Mouse (Mus musculus) adipocyte (in vitro differentiated cells): Measurements from ENCODE around the gene Olfm1.

Experiments used
- DNase-seq: peaks from one replicate; pipeline ENCODE4 v3.0.0-alpha.2; 2016; ENCODE audit warnings: low spot score

Gene Olfm1

GRCm38 (mm10) chr2:28204677-28205466 is 12.1 kb downstream of the Olfm1 start:
- DNase-seq = no peak

GRCm38 (mm10) chr2:28205467-28205805 is 12.6 kb downstream of the Olfm1 start:
- no peak for DNase-seq

- DNase-seq = no peak
These were observed 13.2 kb downstream of the Olfm1 start for GRCm38 (mm10) chr2:28205870-28206421.

GRCm38 (mm10) chr2:28206472-28206871 is 13.7 kb downstream of the Olfm1 start:
- no peak for DNase-seq

GRCm38 (mm10) chr2:28207200-28207750 is 14.5 kb downstream of the Olfm1 start:
- no peak for DNase-seq

- DNase-seq = no peak
These were observed 15.4 kb downstream of the Olfm1 start for GRCm38 (mm10) chr2:28208130-28208745.

- no peak for DNase-seq
These were observed 16.4 kb downstream of the Olfm1 start for GRCm38 (mm10) chr2:28209211-28209610.

GRCm38 (mm10) chr2:28209653-28210052 is 16.9 kb downstream of the Olfm1 start:
- DNase-seq = no peak

- DNase-seq = no peak
These were observed 17.5 kb downstream of the Olfm1 start for GRCm38 (mm10) chr2:28210273-28210672.

GRCm38 (mm10) chr2:28211531-28212281 is 18.9 kb downstream of the Olfm1 start:
- no peak for DNase-seq

GRCm38 (mm10) chr2:28212911-28213310 is 20.1 kb downstream of the Olfm1 start:
- no peak for DNase-seq

- no peak for DNase-seq
These were observed 23.5 kb downstream of the Olfm1 start for GRCm38 (mm10) chr2:28216211-28216775.

GRCm38 (mm10) chr2:28217783-28218182 is 25.0 kb downstream of the Olfm1 start:
- DNase-seq = no peak

- DNase-seq = peak; percentile 4
These were observed 26.0 kb downstream of the Olfm1 start for GRCm38 (mm10) chr2:28218651-28219356.

GRCm38 (mm10) chr2:28219625-28220024 is 26.8 kb downstream of the Olfm1 start:
- DNase-seq = no peak

GRCm38 (mm10) chr2:28221803-28222202 is 29.0 kb downstream of the Olfm1 start:
- no peak for DNase-seq

- DNase-seq = no peak
These were observed 32.0 kb downstream of the Olfm1 start for GRCm38 (mm10) chr2:28224819-28225218.

- DNase-seq = no peak
These were observed 33.1 kb downstream of the Olfm1 start for GRCm38 (mm10) chr2:28225906-28226305.

- DNase-seq = no peak
These were observed 34.2 kb downstream of the Olfm1 start for GRCm38 (mm10) chr2:28226971-28227370.

- DNase-seq = no peak
These were observed 34.9 kb downstream of the Olfm1 start for GRCm38 (mm10) chr2:28227589-28228191.

- DNase-seq = no peak
These were observed 35.6 kb downstream of the Olfm1 start for GRCm38 (mm10) chr2:28228364-28228763.
